Mouse (Mus musculus) ES-E14 (cell line): ENCODE results near the gene Mmel1. TPM values are rescaled to one million over a fixed set of nuclear protein-coding genes. Genes with fewer than 3 reads are reported as not detected.

Experiments used
- DNase-seq: peaks from one replicate; pipeline ENCODE4 v3.0.0-alpha.2; 2013; ENCODE audit warnings: low read depth, low spot score
- H3K27ac ChIP-seq: 2 replicates; pipeline ENCODE4 v1.5.1; 2012; ENCODE audit warnings: low read depth, mild to moderate bottlenecking, low read length, moderate library complexity, mixed read lengths; ENCODE audit not compliant: poor library complexity, insufficient read depth, severe bottlenecking
- H3K36me3 ChIP-seq: 2 replicates; pipeline ENCODE4 v1.6.1; 2012; ENCODE audit warnings: mild to moderate bottlenecking, low read length, moderate library complexity, mixed read lengths; ENCODE audit not compliant: control insufficient read depth, poor library complexity, insufficient read depth, severe bottlenecking
- H3K4me1 ChIP-seq, 2 experiments: fragments of 150-350 bp in 1 of 2; sonication (generic) in 1 of 2; 2 replicates each; pipeline ENCODE4 v1.6.1; 2012; ENCODE audit warnings: low read length in 2 of 2, mild to moderate bottlenecking in 1 of 2, mixed read lengths in 1 of 2; ENCODE audit not compliant: control insufficient read depth in 2 of 2, insufficient read depth in 2 of 2, poor library complexity in 1 of 2
- H3K4me3 ChIP-seq, 2 experiments: fragments of 150-350 bp in 1 of 2; sonication (generic) in 1 of 2; 2 replicates each; pipeline ENCODE4 v1.5.1; 2012; ENCODE audit warnings: low read length in 2 of 2, low read depth in 1 of 2, mild to moderate bottlenecking in 1 of 2, mixed read lengths in 1 of 2; ENCODE audit not compliant: insufficient read depth in 1 of 2, poor library complexity in 1 of 2, severe bottlenecking in 1 of 2
- H3K9ac ChIP-seq: 2 replicates; pipeline ENCODE4 v1.6.1; 2012; ENCODE audit warnings: low read depth, mild to moderate bottlenecking, low read length, mixed read lengths; ENCODE audit not compliant: poor library complexity, insufficient read depth, severe bottlenecking
- H3K9me3 ChIP-seq: fragments of 150-350 bp; sonication (generic); 2 replicates; pipeline ENCODE4 v1.6.1; 2012; ENCODE audit warnings: low read depth, mild to moderate bottlenecking, low read length; ENCODE audit not compliant: control insufficient read depth, insufficient read depth
- CHD2 ChIP-seq: IDR thresholded peaks from 2 replicates; pipeline ENCODE4 v1.6.1; 2014; ENCODE audit warnings: mild to moderate bottlenecking, low read depth, low read length, inconsistent platforms
- HCFC1 ChIP-seq: IDR thresholded peaks from 2 replicates; pipeline ENCODE4 v1.6.1; 2012; ENCODE audit warnings: low read length, inconsistent platforms, borderline replicate concordance; ENCODE audit not compliant: insufficient read depth
- MAFK ChIP-seq: IDR thresholded peaks from 2 replicates; pipeline ENCODE4 v1.6.1; 2014; ENCODE audit warnings: mild to moderate bottlenecking, low read depth, low read length, inconsistent platforms; ENCODE audit not compliant: insufficient read depth
- ZC3H11A ChIP-seq: IDR thresholded peaks from 2 replicates; pipeline ENCODE4 v1.6.1; 2012; ENCODE audit warnings: low read depth, mild to moderate bottlenecking, inconsistent platforms, low read length, borderline replicate concordance
- ZNF384 ChIP-seq: IDR thresholded peaks from 2 replicates; pipeline ENCODE4 v1.6.1; 2012; ENCODE audit warnings: low read depth, low read length, inconsistent platforms
- in situ Hi-C, 2 experiments: fragments of 600-800 bp; cut with MboI; formaldehyde crosslinking; loops; one replicate each; pipeline ENCODE4 v1.15.1; 2025; ENCODE audit warnings: low sequenced_read_pairs in 2 of 2, inconsistent platforms in 1 of 2; ENCODE audit not compliant: unreplicated experiment in 2 of 2
- total RNA-seq: library from RNA; depleted of rRNA; stranded (reverse); fragments of 300-350 nt; gene quantifications from 2 replicates; pipeline ENCODE4 v1.2.3, GENCODE M21; 2012

Gene Mmel1
- total RNA-seq, 1 experiment: 2.4 TPM

DNA sequence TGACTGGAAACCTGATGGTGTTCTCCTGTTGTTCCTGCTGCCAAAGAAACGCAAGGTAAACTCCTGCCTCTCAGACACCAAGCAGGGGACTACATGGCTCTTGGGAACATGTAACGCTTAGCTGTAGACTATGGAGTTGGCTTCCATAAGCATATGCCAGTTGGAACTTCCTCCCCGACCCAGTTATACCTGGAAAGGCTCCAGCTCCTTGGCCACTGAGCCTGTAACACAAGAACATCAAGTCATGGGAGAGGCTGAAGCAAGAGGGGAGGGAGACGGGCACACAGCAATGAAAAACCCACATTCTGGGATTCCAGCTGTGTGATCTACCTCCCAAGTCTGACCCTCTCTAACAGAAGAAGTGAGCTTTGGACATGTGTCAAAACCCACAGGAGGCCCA lies 52.9 kb downstream of the Mmel1 start:
- Histone ChIP-seq H3K4me1 (no peaks in the 10 kb centered on the region), H3K27ac (no peak overlapping the region), H3K4me3 (no peak overlapping the region), H3K36me3 (no peaks in the 10 kb centered on the region), H3K9me3 (no peaks in the 10 kb centered on the region), H3K9ac (no peak overlapping the region)
- DNase-seq: no peak
- TF ChIP-seq CHD2 (no peak), ZNF384 (no peak), MAFK (no peak), HCFC1 (no peak), ZC3H11A (no peak)
- in situ Hi-C loops: no loop called here

DNA sequence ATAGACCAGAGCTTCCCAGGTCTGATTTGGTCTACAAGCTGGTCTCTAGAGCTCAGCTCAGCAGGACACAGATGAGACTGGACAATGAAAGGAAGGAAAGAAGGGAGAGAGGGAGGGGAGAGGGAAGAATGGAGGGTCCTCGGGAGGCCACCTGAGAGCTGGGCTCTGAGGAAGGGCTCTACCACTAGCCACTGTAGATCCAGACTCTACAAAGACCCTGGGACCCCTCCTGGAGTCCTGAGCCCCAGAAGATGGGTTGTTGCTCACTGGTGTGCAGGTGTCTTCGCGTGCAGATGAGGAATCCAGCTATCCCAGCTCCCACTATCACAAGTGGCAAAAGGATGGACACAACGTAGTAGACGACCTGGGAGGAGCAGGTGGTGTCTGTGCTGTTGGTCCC lies 53.5 kb downstream of the Mmel1 start:
- H3K27ac ChIP-seq: no peak overlapping the region; the same call in 1 of the 2 replicates
- no peaks in the 10 kb centered on the region for H3K4me1 ChIP-seq
- H3K9ac ChIP-seq: no peak overlapping the region
- TF ChIP-seq MAFK (no peak), CHD2 (no peak), HCFC1 (no peak), ZC3H11A (no peak), ZNF384 (no peak)
- no peaks in the 10 kb centered on the region for H3K9me3 ChIP-seq
- H3K4me3 ChIP-seq: no peak overlapping the region
- in situ Hi-C loops: no loop called here
- no peaks in the 10 kb centered on the region for H3K36me3 ChIP-seq
- DNase-seq: no peak

DNA sequence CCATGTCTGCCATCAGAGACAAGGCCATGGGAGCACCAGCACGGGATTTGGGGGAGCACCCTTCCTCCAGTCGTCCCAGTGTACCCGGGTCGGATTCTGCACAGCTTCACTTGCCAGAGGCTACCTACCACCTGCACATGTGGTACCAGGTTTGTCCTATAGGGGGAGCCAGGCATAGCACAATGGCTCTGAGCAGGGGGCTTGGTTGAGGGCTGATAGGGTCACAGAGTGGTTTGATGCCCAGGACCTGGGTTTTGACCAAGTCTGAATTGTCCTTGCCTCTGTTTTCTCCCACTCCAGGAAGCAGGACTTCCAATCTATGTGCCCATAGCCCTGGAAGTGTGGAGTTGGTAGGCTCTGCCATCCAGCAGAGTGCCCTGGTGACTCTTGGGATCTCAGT lies 56.0 kb downstream of the Mmel1 start:
- in situ Hi-C loops: no loop called here
- Histone ChIP-seq H3K9me3 (no peaks in the 10 kb centered on the region), H3K4me3 (no peak overlapping the region), H3K4me1 (peaks cover 0 to 4% of the 10 kb centered on the region in 2 experiments; a peak in 1 of 4 replicates), H3K27ac (no peak overlapping the region), H3K36me3 (no peaks in the 10 kb centered on the region), H3K9ac (no peak overlapping the region)
- no peak for TF ChIP-seq MAFK
- no peak for TF ChIP-seq ZC3H11A
- peak; percentile 63 for DNase-seq

DNA sequence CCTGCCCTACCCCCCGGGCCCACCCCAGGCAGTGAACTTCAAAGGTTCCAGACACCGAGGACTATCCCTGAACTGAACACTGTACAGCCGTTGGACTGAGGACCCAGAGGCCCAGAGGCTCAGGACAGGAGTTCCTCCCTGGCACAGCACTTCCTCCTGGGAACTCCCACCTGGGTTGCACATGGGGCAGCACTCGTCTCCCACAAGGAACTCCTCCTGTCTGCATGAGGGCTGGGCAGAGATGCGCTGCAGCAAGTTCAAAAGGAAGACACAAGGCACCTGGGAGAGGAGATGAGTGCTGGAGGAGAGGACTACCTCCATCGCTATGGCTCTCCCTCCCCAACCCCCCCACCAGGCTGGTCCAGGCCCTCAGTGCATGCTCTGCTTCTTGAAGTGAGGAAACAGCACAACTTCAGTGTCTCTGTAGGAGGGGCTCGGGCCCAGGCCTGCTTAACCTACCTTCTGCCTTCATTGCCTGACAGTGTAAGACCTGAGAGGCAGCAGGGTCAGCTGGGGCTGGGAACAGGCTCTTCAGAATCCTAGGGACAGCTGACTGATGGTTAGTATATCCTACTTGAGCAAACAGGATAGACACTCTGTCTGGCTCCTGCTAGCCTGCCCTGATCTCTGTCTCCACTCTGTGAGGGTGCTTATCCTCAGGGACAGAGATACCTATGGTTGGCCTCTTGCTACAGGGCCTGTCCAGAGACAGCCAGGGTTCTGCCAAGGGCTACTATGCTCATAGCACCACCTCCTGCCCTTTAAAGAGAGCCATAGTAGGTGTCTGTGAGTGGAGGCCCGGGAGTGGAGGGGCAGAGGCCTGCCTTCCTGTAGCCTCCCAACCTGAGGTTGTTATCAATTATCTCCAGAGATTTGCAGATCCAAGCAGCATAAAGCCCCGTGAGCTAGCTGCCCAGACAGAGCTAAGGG lies 57.8 kb downstream of the Mmel1 start:
- Histone ChIP-seq H3K9me3 (no peaks in the 10 kb centered on the region), H3K27ac (no peak overlapping the region), H3K4me1 (peaks cover 0 to 4% of the 10 kb centered on the region in 2 experiments; a peak in 1 of 4 replicates), H3K4me3 (no peak overlapping the region), H3K9ac (no peak overlapping the region), H3K36me3 (no peaks in the 10 kb centered on the region)
- DNase-seq: no peak
- in situ Hi-C loops: no loop called here
- no peak for TF ChIP-seq ZC3H11A
- TF ChIP-seq MAFK: no peak
- no peak for TF ChIP-seq CHD2
- TF ChIP-seq ZNF384: no peak
- TF ChIP-seq HCFC1: no peak

DNA sequence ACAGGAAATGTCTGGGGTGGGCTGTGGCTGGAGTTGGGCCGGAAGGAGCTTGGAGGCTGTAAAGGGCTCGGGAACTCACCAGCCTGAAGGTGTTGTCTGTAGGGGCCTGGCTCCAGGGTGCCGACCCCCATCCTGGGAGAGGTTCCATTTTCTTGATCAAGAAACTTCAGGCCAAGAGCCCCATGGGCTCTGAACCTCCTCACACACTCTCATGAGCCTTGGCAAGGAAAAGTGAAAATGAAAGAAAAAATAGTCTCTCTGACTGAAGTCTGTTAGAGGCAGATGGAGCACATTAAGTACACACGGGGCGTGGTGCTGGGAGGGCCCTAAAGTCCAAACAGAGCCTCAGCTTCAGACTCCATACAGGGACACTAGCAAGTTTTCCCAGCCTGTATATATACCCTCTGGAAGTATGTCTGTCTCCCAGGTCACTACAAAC lies 58.5 kb downstream of the Mmel1 start:
- DNase-seq: no peak
- no peak overlapping the region for H3K4me3 ChIP-seq

More for the DNA sequence above, 58.5 kb downstream of the Mmel1 start:
- TF ChIP-seq CHD2 (no peak), HCFC1 (no peak)
- Histone ChIP-seq H3K9ac (no peak overlapping the region), H3K9me3 (no peaks in the 10 kb centered on the region), H3K36me3 (no peaks in the 10 kb centered on the region), H3K27ac (no peak overlapping the region), H3K4me1 (peaks cover 0 to 4% of the 10 kb centered on the region in 2 experiments; a peak in 1 of 4 replicates)
- in situ Hi-C loops: no loop called here
